Mouse (Mus musculus): ENCODE measurements around the gene Tmem135.

DNA sequence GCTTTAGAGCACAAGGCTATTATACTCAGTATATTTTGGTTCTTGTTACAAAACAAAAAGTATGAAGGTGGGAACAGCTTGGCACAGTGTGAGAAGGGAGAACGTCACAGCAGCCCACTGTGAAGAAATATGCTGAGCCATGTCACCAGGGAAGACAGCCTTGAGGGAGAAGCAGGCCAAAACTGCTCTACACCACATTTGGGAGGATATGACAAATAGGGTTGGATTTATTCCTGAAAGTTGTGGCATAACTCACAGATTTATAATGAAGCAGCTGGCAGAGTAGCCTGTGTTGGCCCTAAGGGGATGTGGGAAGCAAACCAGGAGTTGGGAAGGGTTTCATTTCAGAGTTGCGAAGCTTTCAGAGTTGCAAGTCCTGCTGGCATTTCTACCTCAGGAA lies 225.4 kb downstream of the Tmem135 start:
- TF ChIP-seq POLR2A (IDR thresholded peaks at IDR 0.05; ENCODE audit: low read depth, low read length) (no peak), CTCF (IDR thresholded peaks at IDR 0.05; ENCODE audit: extremely low read depth, insufficient read length, insufficient replicate concordance, low read depth, low read length) (no peak)

All from small intestine, adult 2 months (tissue).